Mouse (Mus musculus) adrenal gland, postnatal 25 days (tissue): ENCODE results near the gene Sgip1. TPM values are rescaled to one million over a fixed set of nuclear protein-coding genes. Genes with fewer than 3 reads are reported as not detected.

ENCODE experiments used
- total RNA-seq: library from RNA; stranded (reverse); gene quantifications from 2 replicates; pipeline ENCODE4 v1.2.3, GENCODE M21; 2021

The Sgip1 gene
- total RNA-seq, 1 experiment from 2014 or later, result 8.0 TPM

Other genes with a start within 250 kb of the Sgip1 start
- not detected in 2 replicates for gene Tctex1d1, start 237.3 kb downstream of the Sgip1 start, total RNA-seq